Comparison of ENCODE assay signal across 32 mouse cellular contexts in the genomic region with DNA sequence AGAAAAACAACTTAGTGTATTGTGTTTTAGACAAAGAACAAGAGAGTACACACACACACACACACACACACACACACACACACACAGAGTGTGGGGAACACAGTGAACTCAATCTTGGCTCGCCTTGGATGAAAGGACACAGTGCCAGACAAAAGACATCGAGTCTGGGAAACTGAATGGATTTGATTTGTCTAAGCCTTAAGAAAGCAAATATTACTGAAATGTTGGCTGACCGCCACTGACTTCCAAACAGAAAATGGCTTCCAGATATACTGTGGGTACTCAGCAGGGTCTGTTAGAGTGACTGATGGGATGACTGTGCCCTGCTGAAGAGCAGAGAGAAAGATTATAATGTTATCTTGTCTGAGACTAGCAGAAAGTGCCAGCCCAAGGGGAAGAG. TPM values are rescaled to one million over a fixed set of nuclear protein-coding genes. Genes with fewer than 3 reads are reported as not detected.
A peak's percentile ranks its signal among the peaks of the same experiment; 100 is the strongest.
DNase-seq lines count a peak whose midpoint lies in the region; ATAC-seq and TF ChIP-seq lines count a peak whose summit lies in the region.
"Had no signal": no experiment of that assay in that cellular context is flagged by ENCODE, and none has a peak within 500 bp of the region (broad histone marks: within the 10 kb centered on the region; RNA-seq: fewer than 3 reads in every experiment).

No protein-coding gene starts in this region.

- TF ChIP-seq POLR2A in brain, embryonic 14.5 days (IDR thresholded peaks at IDR 0.05; ENCODE audit: borderline replicate concordance, extremely low read depth, insufficient read depth, insufficient read length, poor library complexity, severe bottlenecking), result no peak

- WGBS in lung, embryonic 16.5 days, result 34% methylated on average over 3 of the region's 3 CpGs

- no peak overlapping the region for H3K9ac ChIP-seq in lung, embryonic 16.5 days (ENCODE audit: low read length)
- H3K9ac ChIP-seq: embryonic facial prominence, embryonic 13.5 days; heart, embryonic 13.5 days; limb, embryonic 15.5 days; liver, embryonic 13.5 days had no signal

- 0 out of 2 replicates have a peak overlapping the region, but pooled peaks have one; percentile 32 for H3K27ac ChIP-seq in layer of hippocampus, adult 2 months
- no peak overlapping the region for H3K27ac ChIP-seq in lung, embryonic 16.5 days (ENCODE audit: low read length)
- H3K27ac ChIP-seq: embryonic facial prominence, embryonic 13.5 days; gastrocnemius, adult 2 months; heart, embryonic 13.5 days; kidney, postnatal 0 days; limb, embryonic 15.5 days; liver, embryonic 13.5 days; stomach, postnatal 0 days had no signal

- no peaks in the 10 kb centered on the region for H3K27me3 ChIP-seq in lung, embryonic 16.5 days (ENCODE audit: control insufficient read depth, insufficient read depth, low read depth, low read length)
- H3K27me3 ChIP-seq: embryonic facial prominence, embryonic 13.5 days; heart, embryonic 13.5 days; limb, embryonic 15.5 days; liver, embryonic 13.5 days; megakaryocyte, embryonic 14.5 days had no signal

- ATAC-seq in lung, embryonic 16.5 days (ENCODE audit: low read depth), result peak; percentile 66
- ATAC-seq in CD4-positive, CD25-positive, alpha-beta regulatory T cell, adult 4 months, result no peak
- ATAC-seq: forebrain, embryonic 16.5 days; intestine, embryonic 16.5 days had no signal

- H3K36me3 ChIP-seq in lung, embryonic 16.5 days (ENCODE audit: control insufficient read depth, insufficient read depth, low read length), result no peaks in the 10 kb centered on the region
- H3K36me3 ChIP-seq: embryonic facial prominence, embryonic 13.5 days; heart, embryonic 13.5 days; limb, embryonic 15.5 days; liver, embryonic 13.5 days had no signal

- no peak for TF ChIP-seq CTCF in layer of hippocampus, adult 2 months (conservative IDR thresholded peaks at IDR 0.05)
- TF ChIP-seq CTCF in brain, embryonic 14.5 days (IDR thresholded peaks at IDR 0.05; ENCODE audit: borderline replicate concordance, extremely low read depth, insufficient read depth, insufficient read length), result no peak

- no peaks in the 10 kb centered on the region for H3K9me3 ChIP-seq in lung, embryonic 16.5 days (ENCODE audit: control insufficient read depth, low read length)
- H3K9me3 ChIP-seq: embryonic facial prominence, embryonic 13.5 days; heart, embryonic 13.5 days; limb, embryonic 15.5 days; liver, embryonic 13.5 days; megakaryocyte, embryonic 14.5 days had no signal

- DNase-seq in cerebellum, postnatal 14 days, result peak; percentile 6 to 28
- DNase-seq in cerebellum, postnatal 4 days (ENCODE audit: low spot score in 2 of 2), result no peak
- DNase-seq in layer of hippocampus, adult 2 months (ENCODE audit: low spot score in 2 of 2), result no peak
- no peak for DNase-seq in layer of hippocampus, adult 8-10 months (ENCODE audit: low spot score in 2 of 2)
- DNase-seq in lung, adult 18-20 months, result no peak
- peak; percentile 37 for DNase-seq in brain, embryonic 14.5 days (ENCODE audit: low read depth)
- DNase-seq: adrenal gland, postnatal 14 days; cerebellum, adult 2 months; gastrocnemius, adult 2 months; gastrocnemius, postnatal 36 days; heart, postnatal 10 days; kidney, adult 8-10 months; liver, embryonic 13.5 days; midbrain, embryonic 14.5 days; right cerebral cortex, adult 18-20 months; spleen, adult 18-20 months; thymus, adult 18-20 months; thymus, postnatal 25 days had no signal

- no peak overlapping the region for H3K4me3 ChIP-seq in layer of hippocampus, adult 2 months
- H3K4me3 ChIP-seq in lung, embryonic 16.5 days (ENCODE audit: low read length), result no peak overlapping the region
- H3K4me3 ChIP-seq: embryonic facial prominence, embryonic 13.5 days; erythroblast, embryonic 14.5 days; gastrocnemius, adult 2 months; heart, embryonic 13.5 days; limb, embryonic 15.5 days; liver, embryonic 13.5 days; megakaryocyte, embryonic 14.5 days had no signal

- no peaks in the 10 kb centered on the region for H3K4me1 ChIP-seq in lung, embryonic 16.5 days (replicated peaks; ENCODE audit: control insufficient read depth, insufficient read depth, low read length)
- H3K4me1 ChIP-seq: embryonic facial prominence, embryonic 13.5 days; heart, embryonic 13.5 days; limb, embryonic 15.5 days; liver, embryonic 13.5 days; megakaryocyte, embryonic 14.5 days had no signal

- H3K4me2 ChIP-seq in lung, embryonic 16.5 days (ENCODE audit: low read depth, low read length), result no peak overlapping the region
- H3K4me2 ChIP-seq: embryonic facial prominence, embryonic 13.5 days; heart, embryonic 13.5 days; limb, embryonic 15.5 days; liver, embryonic 13.5 days had no signal

RNA-seq across cellular contexts. Expression of gene Brinp1, which starts 34.1 kb away (rescaled TPM):
- total RNA-seq in layer of hippocampus, adult 2 months (2021), result 100 to 1,000 TPM; 204 to 210 TPM
- total RNA-seq in layer of hippocampus, adult 8-10 months (2022), result 100 to 1,000 TPM; 191 to 204 (median 202) TPM
- polyA plus RNA-seq in lung, embryonic 16.5 days (2015; fragmentation: Nextera tagmentation; extraction: Ambion mirVana), result 18.2 and 19.2 TPM in 2 replicates
- 13.6 and 36.0 TPM in 2 replicates for polyA plus RNA-seq in brain, embryonic 14.5 days (2012; rRNA removed)
- polyA plus RNA-seq in CD4-positive, CD25-positive, alpha-beta regulatory T cell, adult 4 months (2017; shearing (Covaris generic)), result not detected
- total RNA-seq: gastrocnemius, adult 2 months; gastrocnemius, postnatal 36 days; hematopoietic stem cell, adult 5-6 weeks; MEL; neutrophil, adult 5-6 weeks had no signal
- polyA plus RNA-seq: erythroblast, embryonic 14.5 days had no signal

Comparison
In these comparisons a context has a peak if more than half of its experiments do, and no peak if none do; other contexts are left out.
1. DNase-seq: peak in cerebellum, postnatal 14 days (2 of 2) and brain, embryonic 14.5 days (single experiment); none in cerebellum, postnatal 4 days (0 of 2), layer of hippocampus, adult 2 months (0 of 2), layer of hippocampus, adult 8-10 months (0 of 2) and lung, adult 18-20 months (0 of 2).
2. RNA of gene Brinp1, which starts 34.1 kb away (polyA plus RNA-seq): 13.6 to 36.0 TPM in brain, embryonic 14.5 days and 18.2 to 19.2 TPM in lung, embryonic 16.5 days; not detected in CD4-positive, CD25-positive, alpha-beta regulatory T cell, adult 4 months; every median in the first group is over 10 times any median in the second.